Mouse (Mus musculus) spleen, postnatal 10 days (tissue): ENCODE data around the gene Proser2.
"Not testable (repeated sequence)": the region's sequence is repeated elsewhere in the genome, so short reads cannot be mapped to it uniquely, and the experiment has no call there.

ENCODE experiments used
- DNase-seq, 2 experiments: peaks; one replicate each; pipeline ENCODE4 v3.0.0; 2021 to 2022; ENCODE audit warnings: low spot score in 2 of 2

Proser2 gene

GRCm38 (mm10) chr2:6128881-6129280, 1.1 kb downstream of the Proser2 start:
- DNase-seq = no peak

GRCm38 (mm10) chr2:6128136-6128805, 1.7 kb downstream of the Proser2 start:
- DNase-seq = no peak

- no peak for DNase-seq
These were observed 7.0 kb downstream of the Proser2 start for GRCm38 (mm10) chr2:6123046-6123445.

- no peak for DNase-seq
These were observed 8.9 kb downstream of the Proser2 start for GRCm38 (mm10) chr2:6121091-6121490.

GRCm38 (mm10) chr2:6118246-6118645, 11.8 kb downstream of the Proser2 start:
- no peak for DNase-seq

GRCm38 (mm10) chr2:6113792-6114191, 16.2 kb downstream of the Proser2 start:
- no peak for DNase-seq

- no peak for DNase-seq
These were observed 17.4 kb downstream of the Proser2 start for GRCm38 (mm10) chr2:6112619-6113018.

GRCm38 (mm10) chr2:6105437-6105836, 24.6 kb downstream of the Proser2 start:
- no peak for DNase-seq

- DNase-seq = no peak
These were observed 29.3 kb downstream of the Proser2 start for GRCm38 (mm10) chr2:6100755-6101154.

- peak in 1 of 2 experiments; percentile 18 for DNase-seq
These were observed 29.8 kb downstream of the Proser2 start for GRCm38 (mm10) chr2:6100027-6100749.

GRCm38 (mm10) chr2:6099443-6099842, 30.6 kb downstream of the Proser2 start:
- DNase-seq = no peak

- no peak for DNase-seq
These were observed 31.1 kb downstream of the Proser2 start for GRCm38 (mm10) chr2:6098924-6099323.

GRCm38 (mm10) chr2:6097113-6097716, 32.8 kb downstream of the Proser2 start:
- DNase-seq = no peak

- DNase-seq = not testable (repeated sequence)
These were observed 40.1 kb downstream of the Proser2 start for GRCm38 (mm10) chr2:6089941-6090340.

GRCm38 (mm10) chr2:6087151-6087550, 42.9 kb downstream of the Proser2 start:
- no peak for DNase-seq

- peak in 1 of 2 experiments; percentile 34 for DNase-seq
These were observed 44.1 kb downstream of the Proser2 start for GRCm38 (mm10) chr2:6085622-6086530.

GRCm38 (mm10) chr2:6083696-6084095, 46.3 kb downstream of the Proser2 start:
- no peak for DNase-seq

- DNase-seq = no peak
These were observed 47.4 kb downstream of the Proser2 start for GRCm38 (mm10) chr2:6082615-6083014.

GRCm38 (mm10) chr2:6081108-6081507, 48.9 kb downstream of the Proser2 start:
- DNase-seq = no peak

- no peak for DNase-seq
These were observed 50.0 kb downstream of the Proser2 start for GRCm38 (mm10) chr2:6080037-6080436.

GRCm38 (mm10) chr2:6075530-6075896, 54.5 kb downstream of the Proser2 start:
- no peak for DNase-seq
